Mouse (Mus musculus) natural killer cell, adult 2 months (primary cell): Measurements from ENCODE around the gene Camsap1.
A peak's percentile ranks its signal among the peaks of the same experiment; 100 is the strongest.

Source experiments
- DNase-seq, 2 experiments: peaks; one replicate each; pipeline ENCODE4 v3.0.0; 2022; ENCODE audit warnings: low spot score in 2 of 2

Gene Camsap1

GRCm38 (mm10) chr2:25983159-25983907, at the start of gene Camsap1:
Gene Camsap1, minus strand, starts transcription at chr2:25983282.
- DNase-seq = peak; percentile 100

GRCm38 (mm10) chr2:26030288-26030687, 47.2 kb upstream of the Camsap1 start:
- no peak for DNase-seq

DNA sequence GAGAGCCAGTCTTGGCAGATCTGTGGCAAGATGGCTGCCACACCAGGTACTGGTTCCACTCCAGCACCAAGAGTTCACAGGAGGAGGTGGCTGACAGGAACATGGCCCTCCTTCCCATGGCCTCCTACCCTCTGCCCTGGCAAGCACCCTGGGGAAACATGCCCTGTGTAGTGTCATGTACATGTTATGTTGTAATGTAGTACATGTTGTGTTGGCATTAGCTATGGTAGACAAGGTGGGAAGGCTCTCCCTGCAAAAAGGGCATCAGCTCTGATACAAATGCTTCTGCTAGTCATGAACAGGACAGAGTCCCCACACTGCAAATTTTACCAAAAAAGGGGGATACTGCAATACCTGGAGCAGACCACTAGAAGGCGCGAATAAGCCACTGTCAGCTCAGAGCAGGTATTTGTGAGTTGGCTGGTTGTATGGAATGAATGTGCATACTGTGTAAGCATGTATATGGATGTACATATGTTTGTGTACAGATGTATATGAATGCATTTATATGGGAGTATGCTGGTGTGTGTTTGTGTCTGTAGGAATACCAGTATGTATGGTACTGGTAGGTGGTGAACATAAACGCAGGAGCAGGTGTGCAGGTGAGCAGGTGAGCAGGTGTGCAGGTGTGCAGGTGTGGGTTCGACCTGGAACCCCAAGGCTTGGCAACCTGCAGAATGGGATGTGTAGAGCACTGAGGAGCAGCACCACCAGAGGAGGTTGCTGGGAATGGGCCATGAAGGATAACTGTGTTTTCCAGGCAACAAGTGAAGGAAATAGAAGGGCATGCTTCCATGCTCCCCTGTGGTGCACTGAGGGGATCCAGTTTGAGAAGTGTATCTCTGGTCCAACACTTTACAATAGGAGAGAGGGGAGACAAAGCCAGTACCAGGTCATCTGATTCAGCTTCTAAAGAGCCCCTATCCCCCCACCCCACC, 41.3 kb upstream of the Camsap1 start:
- peak; percentile 19 to 28 for DNase-seq

- DNase-seq = no peak
Measured at GRCm38 (mm10) chr2:26022626-26023025, 39.5 kb upstream of the Camsap1 start.

GRCm38 (mm10) chr2:26022258-26022565, 39.1 kb upstream of the Camsap1 start:
- no peak for DNase-seq

- DNase-seq = peak; percentile 84 to 87
Measured at GRCm38 (mm10) chr2:26021561-26022257, 38.6 kb upstream of the Camsap1 start, which contains the start of gene Ubac1. Gene Ubac1, minus strand, starts transcription at chr2:26021747.

GRCm38 (mm10) chr2:26020714-26021560, 37.9 kb upstream of the Camsap1 start:
- peak; percentile 11 to 24 for DNase-seq

- no peak for DNase-seq
Measured at GRCm38 (mm10) chr2:26019923-26020322, 36.8 kb upstream of the Camsap1 start.

DNA sequence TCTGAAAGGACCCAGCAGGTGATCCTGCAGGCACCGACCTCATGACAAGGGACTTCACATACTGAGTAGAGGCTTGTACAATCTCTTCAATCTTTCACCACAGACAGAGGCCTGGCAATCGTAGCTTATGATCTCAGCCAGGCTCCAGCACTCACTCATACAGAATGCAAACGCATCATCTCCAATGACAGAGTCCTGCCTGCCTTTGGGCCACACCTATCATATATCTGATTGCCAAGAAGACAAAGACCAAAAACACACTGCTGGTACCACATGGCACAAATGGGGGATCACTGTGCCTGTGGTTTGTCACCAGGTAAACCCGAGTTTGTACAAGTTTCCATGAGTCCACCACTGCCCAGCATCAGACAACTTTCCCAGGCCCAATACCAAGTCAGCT, 34.2 kb upstream of the Camsap1 start:
- DNase-seq = no peak

DNA sequence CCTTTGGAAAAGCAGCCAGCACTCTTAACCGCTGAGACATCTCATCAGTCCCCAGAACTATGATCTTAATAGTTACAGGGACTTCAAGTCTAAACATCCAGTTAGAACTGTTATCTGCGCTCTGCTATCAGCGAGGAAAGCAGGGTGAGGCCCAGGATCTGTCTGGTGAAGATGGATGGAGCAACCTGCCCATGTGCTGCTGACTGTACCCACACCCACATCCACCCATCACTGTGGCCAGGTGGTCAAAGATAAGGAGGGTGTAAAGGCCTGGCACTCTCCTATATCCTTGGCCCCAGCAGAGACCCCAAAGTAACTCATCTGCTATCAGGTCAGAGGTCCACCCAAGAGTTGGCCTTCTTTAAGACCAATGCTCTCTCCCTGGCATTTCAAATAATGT, 30.6 kb upstream of the Camsap1 start:
- DNase-seq = no peak

GRCm38 (mm10) chr2:26011420-26011819, 28.3 kb upstream of the Camsap1 start:
- no peak for DNase-seq

GRCm38 (mm10) chr2:26002001-26002400, 18.9 kb upstream of the Camsap1 start:
- DNase-seq = no peak

GRCm38 (mm10) chr2:26001136-26001535, 18.1 kb upstream of the Camsap1 start:
- no peak for DNase-seq

DNA sequence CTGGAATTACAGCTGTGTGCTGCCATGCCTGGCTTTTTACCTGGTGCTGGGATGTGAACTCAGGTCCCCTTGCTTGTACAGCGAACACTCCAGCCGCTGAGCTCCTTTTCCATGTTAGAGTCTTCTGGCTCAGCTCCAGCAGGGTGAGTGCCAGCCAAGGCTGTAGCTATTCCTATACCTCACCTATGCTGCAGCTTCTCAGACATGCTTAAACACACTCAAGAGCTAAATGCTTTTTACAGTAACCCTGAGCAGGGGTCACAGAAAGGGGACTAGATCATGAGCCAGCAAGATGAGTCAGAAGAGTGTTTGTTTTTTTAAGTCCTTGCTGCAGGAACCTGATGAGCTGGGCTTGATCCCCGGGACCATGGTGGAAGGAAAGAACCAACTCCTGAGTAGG, 14.6 kb upstream of the Camsap1 start:
- DNase-seq = no peak

GRCm38 (mm10) chr2:25994791-25995190, 11.7 kb upstream of the Camsap1 start:
- DNase-seq = no peak

GRCm38 (mm10) chr2:25992285-25992684, 9.2 kb upstream of the Camsap1 start:
- DNase-seq = no peak

DNA sequence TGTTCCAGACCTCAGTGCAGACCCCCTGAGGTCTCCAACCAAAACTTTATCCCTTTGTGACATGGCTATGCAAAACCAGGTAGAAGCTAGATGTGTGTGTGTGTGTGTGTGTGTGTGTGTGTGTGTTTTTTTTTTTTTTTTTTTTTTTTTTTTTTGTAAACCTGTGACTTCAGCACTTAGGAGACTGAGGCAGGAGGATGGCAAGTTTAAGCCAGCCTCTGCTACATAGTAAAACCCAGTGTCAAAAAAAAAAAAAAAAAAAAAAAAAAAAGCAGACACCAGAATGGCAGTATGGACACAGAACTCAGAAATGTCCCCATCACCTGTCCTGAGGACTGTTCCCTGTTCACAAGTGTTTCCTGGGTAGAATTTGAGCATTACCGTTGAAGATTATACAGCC, 6.6 kb upstream of the Camsap1 start:
- DNase-seq = no peak

DNA sequence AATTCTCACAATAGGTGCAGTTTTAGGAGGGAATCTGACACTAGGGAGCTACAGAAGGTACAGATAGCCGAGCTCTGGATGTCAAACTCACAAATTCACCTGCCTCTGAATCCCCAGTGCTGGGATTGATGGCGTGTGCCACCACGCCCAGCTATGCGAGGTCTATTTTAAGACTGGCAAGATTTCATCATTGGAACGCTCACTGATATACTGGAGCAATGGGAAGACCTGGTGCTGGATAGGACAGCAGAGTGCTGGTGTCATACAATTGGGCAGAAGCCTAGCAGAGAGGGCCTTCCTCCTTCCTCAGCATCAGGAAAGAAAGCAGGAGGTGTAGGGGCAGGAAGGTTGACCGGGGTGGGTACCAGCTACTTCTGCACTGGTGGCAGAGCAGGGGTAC, 4.7 kb upstream of the Camsap1 start:
- DNase-seq = no peak

- DNase-seq = no peak
Measured at GRCm38 (mm10) chr2:25986601-25987000, 3.5 kb upstream of the Camsap1 start.

- DNase-seq = peak in 1 of 2 experiments; percentile 5
Measured at GRCm38 (mm10) chr2:25982426-25983091, 523 bp downstream of the Camsap1 start.

- DNase-seq = peak; percentile 12 to 30
Measured at GRCm38 (mm10) chr2:25982052-25982425, 1.0 kb downstream of the Camsap1 start.
